In the genomic region with DNA sequence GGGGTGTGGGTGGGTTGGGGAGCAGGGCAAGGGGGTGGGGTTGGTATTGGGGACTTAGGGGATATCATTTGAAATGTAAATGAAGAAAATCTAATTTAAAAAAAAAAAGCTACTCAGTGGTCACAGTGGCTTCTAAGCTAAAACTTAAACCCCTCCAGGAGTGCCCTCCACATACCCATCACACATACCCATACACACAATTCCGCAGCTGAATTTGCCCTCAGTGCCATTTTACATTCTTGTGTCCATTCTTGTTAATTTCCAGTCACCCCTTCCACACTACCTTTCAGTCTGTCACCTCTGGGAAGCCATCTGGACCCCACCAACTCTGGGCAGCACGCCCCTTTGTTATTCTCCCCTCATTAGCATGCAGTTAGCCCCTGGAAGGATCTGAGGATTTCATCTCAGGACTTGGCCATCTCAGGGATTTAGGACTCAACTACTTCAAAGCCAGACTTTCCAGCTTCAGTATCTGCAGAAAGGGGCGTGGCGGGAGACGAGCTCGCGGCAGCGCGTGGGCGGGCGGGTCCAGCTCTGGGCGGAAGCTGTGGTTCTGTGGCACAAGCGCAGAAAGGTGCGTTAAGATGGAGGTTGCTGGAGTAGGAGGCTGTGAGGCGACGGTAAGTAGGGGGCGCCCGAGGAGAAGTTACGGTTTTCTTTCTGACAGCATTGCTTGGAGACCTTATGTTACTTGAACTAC, we compare ENCODE assay signal across 8 mouse cellular contexts. TPM values are rescaled to one million over a fixed set of nuclear protein-coding genes. Genes with fewer than 3 reads are reported as not detected.
A peak's percentile ranks its signal among the peaks of the same experiment; 100 is the strongest.
DNase-seq lines count a peak whose midpoint lies in the region; ATAC-seq lines count a peak whose summit lies in the region.

A gene (plus strand): TSS at position 537 of the 700 bp plus-strand sequence.

- peak within 1 kb of the TSS; percentile 64 for H3K4me2 ChIP-seq in hindbrain, embryonic 13.5 days

- H3K4me3 ChIP-seq in hindbrain, embryonic 13.5 days = peak within 1 kb of the TSS; percentile 39

- peak within 1 kb of the TSS; percentile 63; the same call in 1 of the 2 replicates for H3K27ac ChIP-seq in hindbrain, embryonic 13.5 days

- peak; percentile 93 for ATAC-seq in hindbrain, embryonic 13.5 days (ENCODE audit: low FRiP score)

- peak; percentile 89 for DNase-seq in R1 (ENCODE audit: low read depth, low spot score)
- DNase-seq in cerebellum, postnatal 25 days = peak; percentile 82 to 90
- peak; percentile 73 to 79 for DNase-seq in frontal cortex, postnatal 14 days (ENCODE audit: low spot score in 2 of 2)
- DNase-seq in layer of hippocampus, postnatal 25 days (ENCODE audit: extremely low spot score in 1 of 2, low spot score in 1 of 2) = peak; percentile 61 to 81
- DNase-seq in lung, postnatal 14 days = peak; percentile 84
- DNase-seq in retina, postnatal 1 day = peak; percentile 86
- peak; percentile 66 to 75 for DNase-seq in urinary bladder, adult 18-20 months (ENCODE audit: low spot score in 2 of 2)

- no peaks in the 10 kb centered on the region for H3K27me3 ChIP-seq in hindbrain, embryonic 13.5 days

- H3K9me3 ChIP-seq in hindbrain, embryonic 13.5 days = no peaks in the 10 kb centered on the region

- 2% methylated on average over 19 of the region's 19 CpGs for WGBS in hindbrain, embryonic 13.5 days

- peaks cover 21% of the 10 kb centered on the region for H3K36me3 ChIP-seq in hindbrain, embryonic 13.5 days

- peak within 1 kb of the TSS; percentile 69 for H3K9ac ChIP-seq in hindbrain, embryonic 13.5 days

- peaks cover 8% of the 10 kb centered on the region; the same call in 1 of the 2 replicates for H3K4me1 ChIP-seq in hindbrain, embryonic 13.5 days (replicated peaks)

RNA-seq across cellular contexts. Expression of the gene that starts here (rescaled TPM):
- 0.34 and 0.40 TPM in 2 replicates for polyA plus RNA-seq in hindbrain, embryonic 13.5 days (2015; fragmentation: Nextera tagmentation; extraction: Ambion mirVana)
- total RNA-seq in layer of hippocampus, postnatal 25 days (2021) = under 1 TPM; 0.12 to 0.23 TPM

Comparison
In these comparisons a context has a peak if more than half of its experiments do, and no peak if none do; other contexts are left out.
1. Peak in every context shown above with its lines: DNase-seq, ATAC-seq, H3K4me3 ChIP-seq and H3K27ac ChIP-seq.
2. Peak in ATAC-seq, H3K4me3 ChIP-seq, H3K27ac ChIP-seq, H3K9ac ChIP-seq and H3K4me2 ChIP-seq in hindbrain, embryonic 13.5 days; RNA of the gene not detected or under 1 TPM.
3. Peak in DNase-seq in layer of hippocampus, postnatal 25 days; RNA of the gene not detected or under 1 TPM.